Mouse (Mus musculus) heart, adult 18-20 months (tissue): ENCODE results near the gene Eno3. TPM values are rescaled to one million over a fixed set of nuclear protein-coding genes. Genes with fewer than 3 reads are reported as not detected.

ENCODE experiments used
- DNase-seq, 2 experiments: peaks; one replicate each; pipeline ENCODE4 v3.0.0; 2021 to 2022; ENCODE audit warnings: mixed read lengths in 1 of 2
- total RNA-seq, 2 experiments: library from RNA; stranded (reverse); gene quantifications; 2 replicates each; pipeline ENCODE4 v1.2.3; 2021

The Eno3 gene
- total RNA-seq, 2 experiments from 2014 or later = 1,596 to 1,839 TPM

DNA sequence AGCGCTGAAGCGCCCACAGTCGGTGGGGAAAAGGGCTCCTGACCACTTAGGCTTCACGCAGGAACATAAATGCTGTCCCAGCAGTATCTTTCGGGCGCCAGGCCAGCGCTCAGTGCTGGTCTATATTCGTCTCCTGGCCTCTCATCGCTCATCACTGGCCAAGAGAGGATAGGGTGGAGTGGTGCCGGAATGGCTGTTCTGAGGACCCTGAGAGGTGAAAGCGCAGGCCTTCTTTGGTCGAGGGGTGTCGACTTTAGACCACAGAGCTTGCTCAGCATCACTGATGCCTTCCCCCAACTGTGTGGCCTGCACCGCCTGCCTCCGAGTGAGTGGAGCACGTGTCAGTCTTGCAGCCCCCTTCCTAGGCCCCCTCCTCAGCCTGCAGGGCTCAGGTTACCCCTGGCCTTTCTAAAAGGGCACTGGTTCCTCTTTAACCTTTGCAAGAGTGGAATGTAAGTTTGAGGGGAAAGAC lies 510 bp upstream of the Eno3 start:
- peak; percentile 87 to 88 for DNase-seq

DNA sequence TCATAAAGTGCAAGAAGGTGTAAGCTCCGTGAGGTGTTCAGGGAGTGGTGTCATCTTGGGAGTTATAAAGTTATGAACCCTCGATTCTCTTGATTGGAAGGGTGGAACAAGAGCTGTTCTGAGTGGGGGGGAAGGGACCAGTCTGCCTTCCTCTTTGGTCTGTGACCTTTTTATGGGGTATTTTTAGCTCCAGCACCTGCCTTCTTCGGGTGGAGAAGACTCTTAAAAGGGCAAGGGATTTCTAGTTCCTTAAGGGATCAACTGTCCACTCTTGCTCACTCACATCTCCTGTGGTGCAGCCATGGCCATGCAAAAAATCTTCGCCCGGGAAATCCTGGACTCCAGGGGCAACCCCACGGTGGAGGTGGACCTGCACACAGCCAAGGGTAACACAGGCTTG lies 571 bp downstream of the Eno3 start:
- no peak for DNase-seq

DNA sequence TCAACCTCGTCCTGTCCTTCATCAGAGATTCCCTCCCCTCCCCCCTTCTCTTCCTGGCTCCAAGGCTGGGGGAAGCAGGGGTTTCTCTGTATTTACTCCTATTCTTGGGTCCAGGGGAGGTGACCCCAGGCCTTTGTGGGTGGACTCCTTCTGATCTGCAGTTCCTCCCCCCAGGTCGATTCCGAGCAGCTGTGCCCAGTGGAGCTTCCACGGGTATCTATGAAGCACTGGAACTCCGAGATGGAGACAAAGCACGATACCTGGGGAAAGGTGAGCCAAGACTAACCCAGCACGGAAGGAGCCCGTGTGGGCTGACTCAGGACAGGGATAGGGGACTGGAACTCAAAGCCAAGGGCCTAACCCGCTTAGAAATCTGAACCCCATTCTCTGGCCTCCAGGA lies 989 bp downstream of the Eno3 start:
- no peak for DNase-seq

DNA sequence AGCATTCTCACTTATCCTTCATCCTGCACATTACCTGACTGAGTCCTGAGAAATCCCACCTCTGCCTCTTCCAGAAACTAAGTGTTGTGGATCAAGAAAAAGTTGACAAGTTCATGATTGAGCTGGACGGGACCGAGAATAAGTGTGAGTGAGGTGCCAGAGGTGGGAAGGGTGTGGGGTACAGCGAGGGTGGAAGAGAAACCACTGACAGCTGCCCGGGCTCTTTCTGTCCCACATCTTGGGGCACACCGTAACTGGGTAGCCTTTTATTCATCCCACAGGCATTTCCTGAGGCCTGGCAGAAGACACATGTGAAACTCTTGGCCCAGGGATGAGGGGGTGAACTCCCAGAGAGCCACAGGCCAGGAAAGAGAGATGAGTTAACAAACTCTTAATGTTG lies 1.5 kb downstream of the Eno3 start:
- DNase-seq = no peak

DNA sequence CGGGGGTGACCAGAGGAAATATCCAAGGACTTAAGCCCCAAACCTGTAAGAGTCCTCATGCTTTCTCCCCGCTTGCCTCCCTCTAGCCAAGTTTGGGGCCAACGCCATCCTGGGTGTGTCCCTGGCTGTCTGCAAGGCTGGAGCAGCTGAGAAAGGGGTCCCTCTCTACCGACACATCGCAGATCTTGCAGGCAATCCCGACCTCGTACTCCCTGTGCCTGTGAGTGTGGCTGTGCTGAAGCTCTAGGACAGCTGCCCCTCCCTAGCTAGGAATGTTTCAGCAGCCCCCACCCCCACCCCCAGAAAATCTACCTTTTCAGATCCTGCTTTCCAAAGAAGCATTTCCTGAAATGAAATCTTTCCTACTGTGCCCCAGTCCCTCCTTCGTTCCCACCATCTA lies 1.9 kb downstream of the Eno3 start:
- DNase-seq = no peak

DNA sequence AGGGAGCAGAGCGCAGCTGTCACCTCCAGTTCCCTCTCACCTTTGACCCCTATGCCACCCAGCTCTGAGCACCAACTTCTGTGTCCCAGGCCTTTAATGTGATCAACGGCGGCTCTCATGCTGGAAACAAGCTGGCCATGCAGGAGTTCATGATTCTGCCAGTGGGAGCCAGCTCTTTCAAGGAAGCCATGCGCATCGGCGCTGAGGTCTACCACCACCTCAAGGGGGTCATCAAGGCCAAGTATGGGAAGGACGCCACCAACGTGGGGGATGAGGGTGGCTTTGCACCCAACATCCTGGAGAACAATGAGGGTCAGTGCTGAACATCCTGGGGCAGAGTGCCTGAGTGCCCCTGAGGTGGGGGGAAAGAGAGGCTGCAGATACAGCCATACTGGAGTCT lies 3.6 kb downstream of the Eno3 start:
- no peak for DNase-seq

DNA sequence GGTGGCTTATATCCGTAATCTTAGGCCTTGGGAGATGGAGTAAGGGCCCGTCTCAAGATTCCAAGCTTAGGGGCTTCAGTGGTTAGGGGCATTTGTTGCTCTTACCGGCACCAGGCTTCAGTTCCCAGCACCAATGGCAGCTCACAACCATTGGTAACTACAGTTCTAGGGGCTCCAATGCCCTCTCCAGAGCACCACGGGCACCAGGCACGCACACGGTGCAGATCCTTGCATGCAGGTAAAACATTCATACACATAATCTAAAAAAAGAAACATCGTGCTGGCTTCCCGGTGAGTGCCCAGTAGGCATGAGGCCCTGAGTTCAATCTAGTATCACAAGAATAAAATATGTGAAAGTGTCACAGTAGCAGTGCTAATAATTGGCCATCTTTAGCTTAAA lies 6.1 kb downstream of the Eno3 start:
- no peak for DNase-seq

DNA sequence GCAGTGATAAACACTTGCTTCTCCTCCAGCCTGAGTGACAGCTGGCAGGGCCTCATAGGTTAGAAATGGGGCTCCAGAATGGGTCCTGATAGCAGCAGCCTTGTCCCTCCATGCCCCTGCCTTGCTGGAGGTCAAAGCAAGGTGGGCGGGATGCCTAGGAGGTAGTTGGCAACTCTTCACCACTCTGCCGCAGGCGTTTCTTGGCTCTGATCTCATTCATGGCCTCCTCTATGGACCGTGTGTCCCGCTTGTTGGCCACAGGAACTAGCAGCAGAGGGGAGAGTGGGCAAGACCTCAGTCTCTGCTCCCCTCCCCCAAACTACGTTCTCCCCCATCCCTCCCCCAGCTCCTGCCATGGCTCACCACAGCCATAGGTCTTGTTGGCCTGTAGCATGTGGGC lies 7.0 kb downstream of the Eno3 start:
- peak; percentile 61 to 75 for DNase-seq

DNA sequence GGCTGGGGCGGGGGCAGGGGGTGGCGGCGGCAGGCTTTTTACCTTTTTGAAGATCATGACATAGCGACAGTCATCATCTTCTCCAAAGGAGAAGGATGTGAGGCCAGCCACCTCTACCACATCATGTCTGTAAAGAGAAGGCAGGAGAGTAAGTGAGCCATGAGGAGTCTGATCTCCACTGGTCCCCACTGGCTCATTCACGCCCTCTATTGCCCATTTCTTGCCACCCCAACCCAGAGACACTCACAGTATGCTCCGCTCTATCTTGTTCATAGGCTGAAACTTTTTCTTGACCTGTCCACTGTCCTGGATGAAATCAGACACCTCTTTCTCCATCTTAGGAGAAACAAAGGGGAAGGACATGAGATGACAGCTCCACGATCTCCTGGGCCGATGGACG lies 7.7 kb downstream of the Eno3 start:
- no peak for DNase-seq

DNA sequence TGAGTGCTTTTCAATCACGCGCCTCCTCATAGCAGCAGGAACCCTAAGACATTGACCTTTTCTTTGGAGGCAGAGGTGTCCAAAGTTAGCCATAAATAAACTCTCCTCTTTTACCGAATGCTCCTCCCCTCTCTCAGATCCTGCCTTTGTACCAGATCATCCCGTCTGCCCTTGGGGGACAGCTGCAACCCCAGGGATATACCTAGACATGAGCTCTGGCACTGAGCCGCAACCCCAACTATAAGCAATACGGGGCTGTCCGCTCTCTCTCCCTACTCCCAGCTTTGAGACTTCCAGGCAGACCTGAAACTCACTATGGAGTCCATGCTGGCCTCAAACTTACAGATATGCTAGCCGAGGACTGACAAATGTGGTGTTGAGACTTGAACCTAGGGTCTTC lies 9.7 kb downstream of the Eno3 start:
- no peak for DNase-seq

DNA sequence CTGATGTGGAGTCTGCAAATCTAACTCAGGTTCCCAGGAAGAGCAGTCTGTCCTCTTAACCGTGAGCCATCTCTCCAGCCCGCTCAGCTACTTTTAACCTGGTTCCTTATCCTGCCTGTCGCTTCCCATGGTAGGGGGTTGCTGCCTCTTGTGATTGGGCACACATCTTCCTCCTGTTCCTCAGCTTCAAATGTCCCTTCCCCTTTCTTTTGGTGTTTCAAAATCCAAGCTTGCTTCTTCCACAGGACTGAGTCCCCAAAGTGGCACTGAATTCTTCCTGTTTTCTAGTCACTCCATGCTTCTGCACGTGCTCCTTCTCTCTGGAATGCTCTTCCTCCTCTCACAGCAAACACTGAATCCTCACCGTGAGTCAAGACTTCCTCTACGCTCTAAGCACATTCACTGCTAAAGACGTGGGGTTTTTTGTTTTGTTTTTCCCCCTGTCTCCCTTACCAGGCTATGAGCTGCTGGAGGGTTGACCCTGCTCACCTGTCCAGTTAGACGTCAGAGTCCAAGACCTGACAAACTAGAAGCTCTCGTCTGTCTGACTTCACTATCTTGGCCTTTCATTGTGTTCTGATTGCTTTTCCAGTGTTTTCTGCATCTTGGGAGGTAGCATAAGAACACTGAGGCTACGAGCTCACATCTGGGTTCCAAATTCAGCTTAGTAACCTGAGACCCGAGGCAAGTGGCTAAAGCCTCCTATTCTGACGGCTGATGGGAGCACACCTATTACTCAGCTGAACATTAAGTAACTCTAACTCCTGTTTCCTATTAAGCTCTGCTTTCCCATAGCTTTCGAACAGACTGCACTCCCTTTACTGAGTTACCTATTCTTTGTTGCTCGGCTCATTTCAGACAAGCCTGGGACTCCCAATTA lies 10.5 kb downstream of the Eno3 start:
- no peak for DNase-seq

DNA sequence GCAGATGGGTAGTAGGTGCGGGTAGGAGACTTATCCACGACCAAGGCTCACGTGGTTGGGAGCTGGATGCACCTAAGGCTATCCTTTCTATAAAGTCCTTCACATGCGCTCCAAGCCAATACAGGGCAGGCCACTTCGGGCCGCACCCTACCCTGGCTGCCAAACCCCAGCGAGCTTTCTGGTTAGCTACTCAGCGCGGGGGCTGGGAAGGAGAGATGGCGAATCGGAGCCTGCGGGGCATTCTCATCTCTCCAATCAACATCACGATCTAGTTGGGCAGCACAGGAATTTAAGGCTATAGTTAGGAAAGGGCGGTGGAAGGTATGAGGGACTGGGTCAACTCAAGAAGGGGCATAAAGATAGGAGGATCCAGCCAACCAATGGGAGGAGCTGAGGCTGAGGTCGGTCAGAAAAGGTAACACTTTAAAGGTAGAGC lies 11.4 kb downstream of the Eno3 start:
- no peak for DNase-seq

DNA sequence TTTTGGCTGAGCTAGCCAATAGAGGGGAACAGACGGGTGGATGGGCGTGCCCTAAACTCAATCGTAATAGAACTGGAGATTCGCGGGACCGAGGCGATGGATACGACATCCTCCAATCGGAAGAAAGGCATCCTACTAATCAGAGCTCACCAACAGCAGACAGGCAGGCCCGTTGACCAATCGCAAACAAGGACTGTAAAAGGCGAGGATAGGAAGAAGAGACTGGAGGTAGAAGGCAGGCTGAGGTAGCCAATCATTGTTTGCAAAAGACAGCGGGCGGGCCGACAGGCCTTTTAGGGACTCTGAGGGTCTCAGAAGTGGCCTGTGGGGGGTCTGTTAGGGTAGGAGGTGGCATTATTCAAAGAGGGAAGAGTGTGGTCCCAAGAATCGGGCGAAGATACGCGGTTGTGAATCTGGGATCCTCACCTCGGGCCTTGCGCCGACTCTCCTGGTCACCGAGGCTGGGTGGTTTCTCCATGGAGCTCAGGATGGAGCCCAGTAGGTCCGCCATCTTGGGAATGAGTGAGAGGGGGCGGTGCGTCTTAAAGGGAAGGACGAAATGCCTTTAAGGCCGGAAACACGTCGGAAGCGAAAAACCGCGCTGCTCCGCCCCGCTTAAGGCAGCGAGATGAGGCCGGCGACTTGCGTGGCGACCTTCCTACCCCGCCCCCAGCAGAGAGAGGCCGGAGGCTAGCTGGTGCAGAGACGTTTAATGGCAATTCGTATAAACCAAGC lies 11.9 kb downstream of the Eno3 start, which contains the start of gene Spag7:
Gene Spag7, minus strand, starts transcription at position 646 of the 735 bp plus-strand sequence.
- peak; percentile 99 to 100 for DNase-seq

DNA sequence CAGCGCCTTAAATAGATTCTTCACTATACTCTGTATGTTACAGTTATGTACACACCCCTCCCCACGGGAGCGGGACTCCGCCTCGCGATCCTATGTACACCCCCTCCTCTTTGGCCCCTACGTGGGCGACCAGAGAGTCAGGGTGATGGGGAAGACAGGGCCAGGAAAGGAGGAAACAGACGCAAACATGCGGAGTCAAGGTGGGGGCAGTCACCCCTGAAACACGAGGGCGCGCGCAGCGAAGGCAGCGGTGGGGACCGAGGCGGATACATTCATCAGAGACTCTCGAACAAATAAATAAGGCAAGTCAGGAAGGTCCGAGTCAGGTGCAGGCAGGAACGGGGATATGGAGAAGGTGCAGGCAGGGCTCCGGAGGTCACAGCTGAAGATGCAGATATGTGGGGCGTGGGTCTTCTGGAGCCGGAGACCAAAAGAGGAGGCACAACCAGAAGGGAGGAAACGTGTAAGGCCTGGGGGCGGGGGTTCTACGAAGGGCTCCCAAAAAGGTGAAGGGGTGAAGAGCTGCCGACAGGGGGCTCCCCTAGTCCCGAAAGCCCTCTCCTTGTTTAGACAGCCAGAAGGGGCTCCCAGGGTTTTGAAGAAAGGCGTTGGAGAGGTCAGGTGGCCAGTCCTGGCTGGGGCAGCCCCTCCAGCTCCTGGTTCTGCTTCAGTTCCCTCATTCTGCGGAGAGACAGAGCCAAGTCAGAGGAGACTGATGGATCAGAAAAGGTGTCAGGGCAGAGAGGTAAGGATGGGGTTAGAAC lies 12.8 kb downstream of the Eno3 start:
- DNase-seq = peak; percentile 80 to 81

DNA sequence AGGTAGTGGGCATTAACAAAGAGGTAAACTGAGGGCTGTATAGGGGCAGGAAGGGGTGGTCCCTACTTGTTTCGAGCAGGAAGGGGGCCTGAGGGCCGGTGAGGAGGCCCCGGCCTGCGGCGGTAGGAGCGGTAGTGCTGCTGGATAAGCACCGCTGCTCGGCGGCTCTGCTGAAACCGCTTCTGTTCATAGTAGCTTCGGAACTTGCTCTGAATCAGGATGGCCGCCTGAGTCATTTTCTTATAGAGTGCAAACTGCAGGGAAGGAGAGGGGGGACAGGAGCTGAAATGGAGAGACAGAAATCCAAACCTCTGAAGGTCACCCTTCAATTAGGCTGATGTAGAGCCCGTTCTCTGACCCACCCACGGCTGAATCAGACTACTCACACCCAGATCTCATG lies 13.5 kb downstream of the Eno3 start:
- peak in 1 of 2 experiments; percentile 9 for DNase-seq

DNA sequence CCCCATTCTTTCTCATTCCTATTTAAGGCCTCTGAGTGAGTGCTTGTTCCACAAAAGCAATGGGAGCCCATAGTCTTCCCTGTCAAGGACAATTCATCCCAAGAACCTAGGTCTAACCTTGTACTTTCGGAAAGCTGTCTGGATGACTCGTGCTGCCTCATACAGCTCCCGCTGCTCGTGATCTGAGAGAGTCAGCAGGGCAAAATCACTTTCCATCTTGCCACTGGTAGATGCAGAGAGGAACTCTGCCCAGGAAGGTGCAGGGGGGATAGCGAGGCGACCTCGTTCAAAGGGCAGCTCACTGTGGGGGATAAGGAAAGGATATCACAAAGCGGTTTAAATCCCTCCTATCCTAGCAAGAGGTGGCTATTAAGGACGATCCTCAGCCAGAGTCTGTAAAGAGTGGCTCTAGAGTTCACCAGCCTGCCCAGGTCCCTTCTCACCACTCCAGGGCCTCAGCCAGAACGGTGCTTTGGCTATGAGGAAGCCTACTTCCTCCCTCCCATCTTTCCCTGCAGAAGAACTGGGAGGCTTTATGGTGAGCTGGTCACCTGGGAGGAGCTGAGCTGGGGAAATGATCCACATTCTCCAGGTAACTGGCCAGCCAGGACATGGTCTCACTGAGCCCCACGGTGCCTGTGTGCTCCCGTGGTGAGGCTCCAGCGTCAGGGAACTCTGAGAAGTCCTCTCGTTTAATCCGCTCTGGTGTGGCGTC lies 14.5 kb downstream of the Eno3 start:
- DNase-seq = no peak

DNA sequence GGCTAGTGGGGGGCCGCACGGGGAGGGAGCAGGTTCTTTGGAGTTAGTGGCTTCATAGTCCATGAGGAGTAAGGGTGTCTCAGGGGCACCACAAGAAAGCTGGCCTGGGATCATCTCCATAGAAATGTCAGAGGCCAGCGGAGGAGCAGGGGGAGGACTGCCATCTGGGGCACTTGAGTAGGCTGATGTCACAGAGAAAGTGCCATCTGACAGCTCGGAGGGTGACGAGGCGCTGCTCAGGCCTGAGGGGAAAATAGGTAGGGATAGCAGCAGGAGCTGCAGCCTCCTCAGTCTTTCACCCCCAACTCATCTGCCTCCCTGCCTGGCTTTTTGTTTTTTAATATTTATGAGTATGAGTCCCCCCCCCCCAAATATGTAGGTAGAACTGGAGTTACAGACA lies 17.0 kb downstream of the Eno3 start:
- DNase-seq = no peak

DNA sequence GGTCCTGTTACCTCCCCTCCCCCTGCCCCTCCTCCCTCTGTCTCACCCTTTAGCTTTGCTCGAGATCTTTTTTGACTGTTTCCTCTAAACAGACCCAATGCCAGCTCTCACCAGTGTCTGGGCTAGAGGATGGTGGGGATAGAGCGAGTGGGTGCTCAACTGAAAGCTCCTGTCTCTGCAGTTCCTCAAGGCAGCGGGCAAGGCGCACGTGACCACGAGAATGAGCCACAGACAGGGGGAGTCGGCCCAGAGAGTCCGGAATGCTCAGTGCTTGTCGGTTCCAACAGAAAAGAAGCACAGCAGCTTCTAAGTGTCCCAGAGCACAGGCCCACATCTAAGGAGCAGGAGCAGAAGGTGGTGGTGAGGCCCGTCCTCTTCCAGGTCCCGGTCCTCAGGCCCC lies 17.5 kb downstream of the Eno3 start:
- peak in 1 of 2 experiments; percentile 6 for DNase-seq

DNA sequence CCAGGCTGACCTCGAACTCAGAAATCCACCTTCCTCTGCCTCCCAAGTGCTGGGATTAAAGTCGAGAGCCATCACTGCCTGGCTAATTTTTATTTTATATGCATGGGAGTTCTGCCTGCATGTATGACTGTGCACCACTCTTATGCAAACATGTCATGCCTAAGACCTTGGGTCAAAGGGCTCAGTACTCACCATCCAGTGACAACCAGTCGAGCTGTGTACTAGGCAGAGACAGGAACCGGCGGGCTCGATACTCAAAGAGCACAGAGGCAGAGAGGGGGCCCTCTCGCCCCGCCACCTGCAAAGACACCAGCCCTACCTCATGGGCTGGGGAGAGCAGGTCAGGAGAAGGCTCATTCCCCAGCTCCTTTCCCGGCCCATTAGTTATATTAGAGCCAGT lies 21.1 kb downstream of the Eno3 start:
- no peak for DNase-seq

DNA sequence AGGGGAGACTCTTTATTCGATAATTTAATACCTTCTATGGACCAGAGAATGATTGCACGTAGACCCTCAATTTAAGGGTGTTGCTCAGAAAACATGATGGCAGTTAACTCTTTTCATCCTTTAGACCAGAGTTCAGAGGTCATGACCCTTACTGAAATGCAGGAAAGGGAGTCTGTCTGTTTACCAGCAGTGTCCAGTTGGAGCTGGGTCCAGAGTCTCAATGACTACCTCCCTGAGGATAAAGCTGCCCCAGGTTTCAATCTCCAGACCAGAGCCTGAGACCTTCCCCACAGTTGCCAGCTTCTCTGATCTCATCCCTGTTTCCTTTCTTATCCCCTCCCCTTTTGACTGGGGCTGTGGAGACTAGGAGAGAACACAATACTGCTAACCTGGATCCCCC lies 21.6 kb downstream of the Eno3 start:
- no peak for DNase-seq

DNA sequence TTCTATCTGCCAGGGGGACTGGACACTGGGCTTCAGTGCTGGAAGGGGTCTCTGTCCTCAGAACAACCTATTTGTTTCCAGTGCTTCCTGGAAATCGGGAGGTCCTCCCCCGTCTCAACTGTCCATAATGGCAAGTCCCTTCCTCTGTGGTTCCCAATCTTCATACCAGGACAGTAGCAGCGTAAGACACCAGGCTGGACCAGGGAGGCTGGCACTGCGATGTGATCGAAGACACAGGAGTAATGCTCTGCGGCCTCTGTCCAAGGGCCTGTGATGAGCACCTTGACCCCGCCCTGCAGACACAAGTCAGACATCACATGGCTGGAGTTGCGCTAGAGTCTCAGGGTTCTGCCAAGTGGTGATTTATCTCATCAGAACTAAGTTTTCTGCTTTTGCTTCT lies 22.4 kb downstream of the Eno3 start:
- DNase-seq = peak in 1 of 2 experiments; percentile 8

DNA sequence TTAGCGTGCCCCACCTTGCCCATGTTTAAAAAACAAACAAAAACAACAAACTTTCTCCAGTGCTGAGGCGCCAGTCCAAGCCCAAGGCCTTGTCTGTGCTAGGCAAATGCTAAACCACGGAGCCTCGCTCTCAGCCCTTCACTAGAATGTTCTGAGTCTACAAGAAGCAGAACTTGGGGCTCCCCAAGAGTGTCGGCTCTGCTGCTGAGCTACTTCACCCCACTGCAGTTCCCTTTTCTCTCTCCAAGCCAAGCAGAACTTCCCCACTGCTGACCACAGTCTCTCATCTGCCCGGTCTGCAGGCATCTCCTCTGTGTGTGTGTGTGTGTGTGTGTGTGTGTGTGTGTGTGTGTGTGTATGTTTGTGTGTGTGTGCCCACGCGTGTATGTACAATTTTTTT lies 22.9 kb downstream of the Eno3 start:
- DNase-seq = peak; percentile 22 to 70
